Mouse (Mus musculus): ENCODE data around the gene Trip6.

GRCm38 (mm10) chr5:137339290-137339979 lies 25.2 kb upstream of the Trip6 start:
- no peak for TF ChIP-seq CTCF (IDR thresholded peaks at IDR 0.05; ENCODE audit: low read depth)
- no peak for TF ChIP-seq EP300 (optimal IDR thresholded peaks at IDR 0.05)

Measured in stomach, postnatal 0 days (tissue).